Mouse (Mus musculus) sigmoid colon, adult 10 weeks (tissue): ENCODE data around the gene Olfr1044. TPM values are rescaled to one million over a fixed set of nuclear protein-coding genes. Genes with fewer than 3 reads are reported as not detected.

Experiments used
- polyA plus RNA-seq: library from polyadenylated mRNA; stranded (reverse); fragments of 350-450 nt; fragmentation: Illumina TruSeq; extraction: RNeasy Lipid Tissue Mini Kit (QIAGEN cat#74804); gene quantifications from one replicate; pipeline ENCODE4 v1.2.3, GENCODE M21; 2014; ENCODE audit warnings: low read depth, low replicate concordance

The Olfr1044 gene
- not detected for polyA plus RNA-seq

GRCm38 (mm10) chr2:86177720-86178119 lies at the start of gene Olfr1044:
Gene Olfr1044 (minus strand): TSS chr2:86177820.

GRCm38 (mm10) chr2:86219214-86219613 lies 41.6 kb upstream of the Olfr1044 start, which contains the start of gene Olfr1046:
Gene Olfr1046 (minus strand): TSS chr2:86219314.

GRCm38 (mm10) chr2:86202909-86203308 lies 25.3 kb upstream of the Olfr1044 start, which contains the start of gene Olfr1045:
Gene Olfr1045 (minus strand): TSS chr2:86203009.

GRCm38 (mm10) chr2:86185583-86185982 lies 8.0 kb upstream of the Olfr1044 start, which contains the start of gene Olfr52:
Gene Olfr52 (minus strand): TSS chr2:86185683.

GRCm38 (mm10) chr2:86167422-86167821 lies 10.2 kb downstream of the Olfr1044 start, which contains the start of gene Olfr1043:
Gene Olfr1043 (minus strand): TSS chr2:86167522.

GRCm38 (mm10) chr2:86161738-86162137 lies 15.9 kb downstream of the Olfr1044 start, which contains the start of gene Olfr1042:
Gene Olfr1042 (minus strand): TSS chr2:86161838.

GRCm38 (mm10) chr2:86146632-86147031 lies 31.0 kb downstream of the Olfr1044 start, which contains the start of gene Olfr1040:
Gene Olfr1040 (minus strand): TSS chr2:86146732.

GRCm38 (mm10) chr2:86135828-86136227 lies 41.8 kb downstream of the Olfr1044 start, which contains the start of gene Olfr1039:
Gene Olfr1039 (minus strand): TSS chr2:86135928.

Other genes with a start within 250 kb of the Olfr1044 start
- not detected for gene Olfr1028, start 227.4 kb downstream of the Olfr1044 start, polyA plus RNA-seq
- gene Olfr1029, start 203.9 kb downstream of the Olfr1044 start, polyA plus RNA-seq = 0.09 TPM
- gene Olfr1030, start 198.5 kb downstream of the Olfr1044 start, polyA plus RNA-seq = not detected
- not detected for gene Olfr1031, start 187.5 kb downstream of the Olfr1044 start, polyA plus RNA-seq
- gene Olfr1032, start 172.3 kb downstream of the Olfr1044 start, polyA plus RNA-seq = not detected
- gene Olfr1033, start 157.2 kb downstream of the Olfr1044 start, polyA plus RNA-seq = 4.1 TPM
- gene Olfr1034, start 132.0 kb downstream of the Olfr1044 start, polyA plus RNA-seq = 0.57 TPM
- not detected for gene Olfr1036, start 103.8 kb downstream of the Olfr1044 start, polyA plus RNA-seq
- not detected for gene Olfr1037, start 90.4 kb downstream of the Olfr1044 start, polyA plus RNA-seq
- not detected for gene Olfr1039, start 41.9 kb downstream of the Olfr1044 start, polyA plus RNA-seq
- not detected for gene Olfr1040, start 31.1 kb downstream of the Olfr1044 start, polyA plus RNA-seq
- gene Olfr1042, start 16.0 kb downstream of the Olfr1044 start, polyA plus RNA-seq = not detected
- gene Olfr1043, start 10.3 kb downstream of the Olfr1044 start, polyA plus RNA-seq = not detected
- gene Olfr52, start 7.9 kb upstream of the Olfr1044 start, polyA plus RNA-seq = not detected
- gene Olfr1045, start 25.2 kb upstream of the Olfr1044 start, polyA plus RNA-seq = not detected
- gene Olfr1046, start 41.5 kb upstream of the Olfr1044 start, polyA plus RNA-seq = not detected
- gene Olfr1047, start 53.6 kb upstream of the Olfr1044 start, polyA plus RNA-seq = not detected
- not detected for gene Olfr1048, start 62.5 kb upstream of the Olfr1044 start, polyA plus RNA-seq
- not detected for gene Olfr1049, start 80.5 kb upstream of the Olfr1044 start, polyA plus RNA-seq
- gene Olfr1051, start 101.3 kb upstream of the Olfr1044 start, polyA plus RNA-seq = not detected
- not detected for gene Olfr1052, start 114.6 kb upstream of the Olfr1044 start, polyA plus RNA-seq
- not detected for gene Olfr1053, start 137.5 kb upstream of the Olfr1044 start, polyA plus RNA-seq
- gene Olfr1054, start 157.6 kb upstream of the Olfr1044 start, polyA plus RNA-seq = not detected
- not detected for gene Olfr1055, start 172.5 kb upstream of the Olfr1044 start, polyA plus RNA-seq
- not detected for gene Olfr1056, start 184.6 kb upstream of the Olfr1044 start, polyA plus RNA-seq
- gene Olfr1057, start 200.6 kb upstream of the Olfr1044 start, polyA plus RNA-seq = not detected
- not detected for gene Olfr1058, start 210.7 kb upstream of the Olfr1044 start, polyA plus RNA-seq
- gene Olfr1061, start 236.2 kb upstream of the Olfr1044 start, polyA plus RNA-seq = not detected
- not detected for gene Olfr1062, start 248.9 kb upstream of the Olfr1044 start, polyA plus RNA-seq